ENCODE assay signal across 37 mouse cellular contexts in the genomic region with DNA sequence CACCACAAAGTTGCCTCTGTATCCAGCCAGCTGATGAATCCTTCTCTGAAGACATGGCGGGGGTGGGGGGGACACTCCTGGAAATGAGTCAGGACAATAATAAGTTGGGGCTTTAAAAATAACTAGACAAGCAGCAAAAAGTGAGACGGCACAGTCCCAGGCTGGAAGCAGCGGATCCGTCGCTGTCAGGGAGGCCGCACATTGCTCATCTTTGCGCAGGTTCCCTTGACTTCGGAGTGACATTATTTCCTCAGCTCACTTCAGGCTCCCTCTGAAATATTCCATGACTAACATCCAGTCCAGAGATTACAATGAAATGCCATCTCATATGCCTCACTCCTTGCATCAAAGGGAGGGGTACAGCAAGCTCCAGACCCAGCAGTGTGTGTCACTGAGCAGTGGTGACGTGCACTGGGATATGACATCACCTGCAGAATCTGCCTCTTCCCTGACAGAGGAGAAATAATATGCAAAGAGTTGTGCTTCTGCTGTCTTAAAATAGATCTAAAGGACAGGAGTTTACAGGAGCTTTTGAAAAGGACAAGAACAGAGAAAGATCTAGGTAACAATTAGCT. TPM values are rescaled to one million over a fixed set of nuclear protein-coding genes. Genes with fewer than 3 reads are reported as not detected.
DNase-seq lines count a peak whose midpoint lies in the region; ATAC-seq and TF ChIP-seq lines count a peak whose summit lies in the region.
"Had no signal": no experiment of that assay in that cellular context is flagged by ENCODE, and none has a peak within 500 bp of the region (broad histone marks: within the 10 kb centered on the region; RNA-seq: fewer than 3 reads in every experiment).

No protein-coding gene starts in this region.

- H3K4me3 ChIP-seq in forebrain, embryonic 11.5 days (ENCODE audit: low read depth, low read length): no peak overlapping the region
- no peak overlapping the region for H3K4me3 ChIP-seq in forebrain, embryonic 16.5 days (replicated peaks; ENCODE audit: low read length)
- H3K4me3 ChIP-seq in myocyte: no peak overlapping the region
- H3K4me3 ChIP-seq: embryonic facial prominence, embryonic 10.5 days; embryonic facial prominence, embryonic 15.5 days; heart, embryonic 12.5 days; neural tube, embryonic 15.5 days; stomach, embryonic 15.5 days had no signal

- no peaks in the 10 kb centered on the region for H3K9me3 ChIP-seq in forebrain, embryonic 11.5 days (ENCODE audit: control insufficient read depth, low read length)
- no peaks in the 10 kb centered on the region for H3K9me3 ChIP-seq in forebrain, embryonic 16.5 days (ENCODE audit: control insufficient read depth, low read length)
- H3K9me3 ChIP-seq: embryonic facial prominence, embryonic 10.5 days; embryonic facial prominence, embryonic 15.5 days; heart, embryonic 12.5 days; neural tube, embryonic 15.5 days; stomach, embryonic 15.5 days had no signal

- peak; percentile 18 for DNase-seq in forebrain, embryonic 11.5 days (ENCODE audit: low spot score)
- DNase-seq in Muller cell, postnatal 12 days (ENCODE audit: inconsistent ontology term): peak; percentile 51
- DNase-seq in adrenal gland, postnatal 14 days: peak; percentile 55
- DNase-seq in gastrocnemius, postnatal 10 days: no peak
- no peak for DNase-seq in thymus, postnatal 14 days
- DNase-seq: cerebellum, adult 18-20 months; cerebellum, postnatal 25 days; kidney, postnatal 25 days; liver; lung, adult 2 months; lung, postnatal 14 days; midbrain, embryonic 14.5 days; retina, postnatal 1 day; right cerebral cortex, postnatal 14 days had no signal

- H3K27me3 ChIP-seq in forebrain, embryonic 11.5 days (ENCODE audit: control insufficient read depth, insufficient read depth, low read length): no peaks in the 10 kb centered on the region
- no peaks in the 10 kb centered on the region for H3K27me3 ChIP-seq in forebrain, embryonic 16.5 days (replicated peaks; ENCODE audit: control insufficient read depth, insufficient read depth, low read length)
- H3K27me3 ChIP-seq in myocyte (ENCODE audit: control insufficient read depth, insufficient read depth, insufficient read length): no peaks in the 10 kb centered on the region

- 94% methylated on average over 9 of the region's 9 CpGs for WGBS in forebrain, embryonic 11.5 days
- whole genome bisulfite sequencing in forebrain, embryonic 16.5 days: 93% methylated on average over 9 of the region's 9 CpGs

- no peak for ATAC-seq in forebrain, embryonic 11.5 days (replicated peaks; ENCODE audit: low FRiP score)
- ATAC-seq in forebrain, embryonic 16.5 days: no peak
- ATAC-seq: CD4-positive, CD25-positive, alpha-beta regulatory T cell, adult 4 months; forebrain, embryonic 14.5 days; intestine, postnatal 0 days had no signal

- no peak overlapping the region for H3ac ChIP-seq in myocyte (ENCODE audit: control insufficient read depth, insufficient read length)

- no peak overlapping the region for H3K4me2 ChIP-seq in forebrain, embryonic 11.5 days (ENCODE audit: low read depth, low read length, severe bottlenecking)
- no peak overlapping the region for H3K4me2 ChIP-seq in forebrain, embryonic 16.5 days (ENCODE audit: low read length)
- H3K4me2 ChIP-seq in myocyte (ENCODE audit: low read depth): peak overlapping the region; percentile 61
- H3K4me2 ChIP-seq: embryonic facial prominence, embryonic 15.5 days; heart, embryonic 12.5 days; hindbrain, embryonic 14.5 days; neural tube, embryonic 15.5 days; stomach, embryonic 15.5 days had no signal

- H3K4me1 ChIP-seq in forebrain, embryonic 11.5 days (replicated peaks; ENCODE audit: control insufficient read depth, insufficient read depth, low read length): no peaks in the 10 kb centered on the region
- no peaks in the 10 kb centered on the region for H3K4me1 ChIP-seq in forebrain, embryonic 16.5 days (replicated peaks; ENCODE audit: control insufficient read depth, insufficient read depth, low read length)
- H3K4me1 ChIP-seq: embryonic facial prominence, embryonic 10.5 days; embryonic facial prominence, embryonic 15.5 days; neural tube, embryonic 15.5 days; stomach, embryonic 15.5 days had no signal

- H3K9ac ChIP-seq in forebrain, embryonic 11.5 days (ENCODE audit: low read length): no peak overlapping the region
- no peak overlapping the region for H3K9ac ChIP-seq in forebrain, embryonic 16.5 days (replicated peaks; ENCODE audit: low read depth, low read length)
- H3K9ac ChIP-seq: embryonic facial prominence, embryonic 15.5 days; heart, embryonic 12.5 days; hindbrain, embryonic 14.5 days; liver, embryonic 14.5 days; neural tube, embryonic 15.5 days; stomach, embryonic 15.5 days had no signal

- H3K79me2 ChIP-seq in myocyte (ENCODE audit: control insufficient read depth, insufficient read depth): no peaks in the 10 kb centered on the region

- no peak for TF ChIP-seq POLR2A in myocyte (IDR thresholded peaks at IDR 0.05; ENCODE audit: insufficient read length, low read depth)

- no peak overlapping the region for H3K27ac ChIP-seq in forebrain, embryonic 11.5 days (ENCODE audit: low read depth, low read length)
- no peak overlapping the region for H3K27ac ChIP-seq in forebrain, embryonic 16.5 days (ENCODE audit: low read length)
- H3K27ac ChIP-seq: embryonic facial prominence, embryonic 10.5 days; embryonic facial prominence, embryonic 15.5 days; hindbrain, embryonic 14.5 days; liver, embryonic 14.5 days; neural tube, embryonic 15.5 days; stomach, embryonic 15.5 days had no signal

- no peaks in the 10 kb centered on the region for H3K36me3 ChIP-seq in forebrain, embryonic 11.5 days (ENCODE audit: control insufficient read depth, insufficient read depth, low read length)
- H3K36me3 ChIP-seq in forebrain, embryonic 16.5 days (ENCODE audit: control insufficient read depth, insufficient read depth): no peaks in the 10 kb centered on the region
- no peaks in the 10 kb centered on the region for H3K36me3 ChIP-seq in myocyte (ENCODE audit: control insufficient read depth, insufficient read depth)
- H3K36me3 ChIP-seq: embryonic facial prominence, embryonic 10.5 days; embryonic facial prominence, embryonic 15.5 days; heart, embryonic 12.5 days; neural tube, embryonic 15.5 days; stomach, embryonic 15.5 days had no signal

TF ChIP-seq in myocyte, 11 proteins besides CTCF, POLR2A, EP300 and RAD21:
- TF ChIP-seq MAX (IDR thresholded peaks at IDR 0.05; ENCODE audit: low read depth) (no peak), USF1 (IDR thresholded peaks at IDR 0.05; ENCODE audit: low read depth) (no peak), MYOG (IDR thresholded peaks at IDR 0.05; ENCODE audit: control insufficient read depth in 1 of 3, insufficient read depth in 1 of 3, insufficient read length in 2 of 3, low read depth in 2 of 3) (no peak), SRF (IDR thresholded peaks at IDR 0.05; ENCODE audit: control insufficient read depth, insufficient read length, low read depth) (no peak), TCF12 (IDR thresholded peaks at IDR 0.05; ENCODE audit: insufficient read depth, poor library complexity, severe bottlenecking) (no peak), POLR2AphosphoS2 (IDR thresholded peaks at IDR 0.05; ENCODE audit: insufficient read length, low read depth) (no peak), REST (IDR thresholded peaks at IDR 0.05; ENCODE audit: insufficient read depth, insufficient read length) (no peak), E2F4 (IDR thresholded peaks at IDR 0.05; ENCODE audit: insufficient read depth) (no peak), TCF3 (IDR thresholded peaks at IDR 0.05; ENCODE audit: insufficient read length, low read depth) (no peak), CEBPB (IDR thresholded peaks at IDR 0.05; ENCODE audit: insufficient read depth, poor library complexity, severe bottlenecking) (no peak), MYOD1 (IDR thresholded peaks at IDR 0.05; ENCODE audit: control insufficient read depth in 1 of 3, insufficient read length in 2 of 3, low read depth in 2 of 3) (no peak)

RNA-seq across cellular contexts. Expression of a gene that starts 6.0 kb away (rescaled TPM):
- polyA plus RNA-seq in forebrain, embryonic 11.5 days (2014; fragmentation: Nextera tagmentation; extraction: Ambion mirVana): 0.17 and 0.25 TPM in 2 replicates
- 0.93 and 1.2 TPM in 2 replicates for polyA plus RNA-seq in forebrain, embryonic 16.5 days (2015; fragmentation: Nextera tagmentation; extraction: Ambion mirVana)
- total RNA-seq in adrenal gland, postnatal 14 days (2021): 0.23 TPM in 1 of 2 replicates, not detected in the other
- polyA plus RNA-seq in myocyte (2012; fragmentation: generic; extraction: Trizol): 0.32 TPM
- not detected for total RNA-seq in gastrocnemius, postnatal 10 days (2021)
- total RNA-seq: gastrocnemius, adult 8-10 months; heart, postnatal 10 days; hematopoietic stem cell, adult 5-6 weeks; monocyte, adult 5-6 weeks had no signal
- polyA plus RNA-seq: CD4-positive, CD25-positive, alpha-beta regulatory T cell, adult 4 months; intestine, postnatal 0 days; kidney, embryonic 14.5 days; lung, adult 2 months had no signal

RNA-seq across cellular contexts. Expression of a gene that starts 27.8 kb away (rescaled TPM):
- polyA plus RNA-seq in forebrain, embryonic 11.5 days (2014; fragmentation: Nextera tagmentation; extraction: Ambion mirVana): 0.83 and 1.7 TPM in 2 replicates
- polyA plus RNA-seq in forebrain, embryonic 16.5 days (2015; fragmentation: Nextera tagmentation; extraction: Ambion mirVana): not detected in 2 replicates
- total RNA-seq in adrenal gland, postnatal 14 days (2021): not detected in 2 replicates
- not detected for polyA plus RNA-seq in myocyte (2012; fragmentation: generic; extraction: Trizol)
- total RNA-seq in gastrocnemius, postnatal 10 days (2021): 1 to 10 TPM; 1.3 to 1.7 TPM
- total RNA-seq: heart, postnatal 10 days; hematopoietic stem cell, adult 5-6 weeks; layer of hippocampus, adult 18-20 months; layer of hippocampus, postnatal 10 days; left cerebral cortex, adult 18-20 months; left cerebral cortex, postnatal 14 days; monocyte, adult 5-6 weeks had no signal
- polyA plus RNA-seq: brain, embryonic 14.5 days; CD4-positive, CD25-positive, alpha-beta regulatory T cell, adult 4 months; forebrain, embryonic 14.5 days; heart, embryonic 12.5 days; hindbrain, embryonic 14.5 days; kidney, embryonic 14.5 days; limb, embryonic 11.5 days; liver, embryonic 14.5 days; lung, adult 2 months; midbrain, embryonic 14.5 days; neural tube, embryonic 15.5 days; stomach, embryonic 15.5 days had no signal

Comparison
In these comparisons a context has a peak if more than half of its experiments do, and no peak if none do; other contexts are left out.
1. DNase-seq: peak in forebrain, embryonic 11.5 days (single experiment), Muller cell, postnatal 12 days (single experiment) and adrenal gland, postnatal 14 days (single experiment); none in gastrocnemius, postnatal 10 days (single experiment) and thymus, postnatal 14 days (single experiment).